Mouse (Mus musculus) lung, postnatal 10 days (tissue): ENCODE data around the gene Atp10b.

Experiments used
- DNase-seq: peaks from one replicate; pipeline ENCODE4 v3.0.0; 2021

The Atp10b gene

DNA sequence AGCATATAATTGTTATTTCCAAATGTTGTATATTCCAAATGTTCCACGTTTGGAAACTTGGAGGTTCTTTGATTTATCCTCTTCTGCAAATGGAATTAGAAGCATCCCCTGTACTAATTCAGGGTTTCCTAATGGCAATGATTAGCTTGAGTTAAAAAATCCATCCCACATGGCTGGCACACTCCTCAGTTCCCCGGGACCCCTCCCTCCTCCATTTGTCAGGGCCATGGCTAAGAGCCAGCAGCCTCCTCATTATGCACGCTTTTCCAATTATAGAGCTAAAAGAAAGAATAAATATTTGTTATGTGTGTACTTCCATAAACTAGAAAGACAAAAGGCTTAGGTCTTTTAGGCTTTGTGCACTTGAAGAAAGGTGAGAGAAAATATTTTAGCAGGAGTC lies 53.9 kb downstream of the Atp10b start:
- no peak for DNase-seq

DNA sequence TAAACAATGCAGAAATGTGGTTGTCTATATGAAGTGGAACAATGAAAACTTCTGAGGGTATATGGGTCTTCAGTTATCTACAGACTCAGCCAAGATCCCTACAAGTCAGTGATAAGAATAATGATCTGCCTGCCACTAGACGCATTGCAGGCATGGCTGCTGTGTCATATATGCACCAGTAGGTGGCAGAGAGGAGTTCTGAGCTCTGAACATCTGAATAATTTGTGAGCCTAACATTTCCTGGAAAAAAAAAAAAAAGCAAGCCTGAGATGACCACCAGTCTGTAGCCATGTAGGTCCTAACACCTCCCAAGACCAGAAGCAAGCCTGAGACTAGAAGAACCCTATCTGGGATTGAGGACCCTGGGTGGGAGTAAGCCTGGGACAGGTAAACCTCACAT lies 63.5 kb downstream of the Atp10b start:
- DNase-seq, result no peak

GRCm38 (mm10) chr11:43213740-43214139 lies 64.1 kb downstream of the Atp10b start:
- DNase-seq, result no peak

DNA sequence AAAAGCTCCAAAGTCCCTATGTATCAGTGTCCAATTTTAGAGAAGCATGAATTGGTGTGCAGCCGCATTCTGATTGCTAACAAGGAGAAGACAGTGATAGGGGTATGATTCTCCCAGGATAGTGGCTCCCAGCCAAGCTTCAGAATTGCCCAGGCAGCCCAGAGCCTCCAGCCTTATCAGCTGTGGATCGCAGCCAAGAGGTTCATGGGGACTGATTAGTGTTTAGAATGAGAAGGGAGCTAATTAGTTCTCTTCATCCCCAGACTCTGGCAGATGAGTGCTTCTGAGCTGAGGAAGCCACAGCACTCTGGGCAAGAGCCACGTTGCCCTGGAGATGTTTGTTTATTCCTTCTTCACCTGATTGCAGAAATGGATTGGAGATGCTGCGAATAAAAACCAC lies 67.3 kb downstream of the Atp10b start:
- DNase-seq, result peak; percentile 55

- no peak for DNase-seq
Observed at GRCm38 (mm10) chr11:43230231-43230630, 80.6 kb downstream of the Atp10b start.

- DNase-seq, result no peak
Observed at GRCm38 (mm10) chr11:43232073-43232472, 82.4 kb downstream of the Atp10b start.

- DNase-seq, result no peak
Observed at GRCm38 (mm10) chr11:43236360-43237039, 86.8 kb downstream of the Atp10b start.

DNA sequence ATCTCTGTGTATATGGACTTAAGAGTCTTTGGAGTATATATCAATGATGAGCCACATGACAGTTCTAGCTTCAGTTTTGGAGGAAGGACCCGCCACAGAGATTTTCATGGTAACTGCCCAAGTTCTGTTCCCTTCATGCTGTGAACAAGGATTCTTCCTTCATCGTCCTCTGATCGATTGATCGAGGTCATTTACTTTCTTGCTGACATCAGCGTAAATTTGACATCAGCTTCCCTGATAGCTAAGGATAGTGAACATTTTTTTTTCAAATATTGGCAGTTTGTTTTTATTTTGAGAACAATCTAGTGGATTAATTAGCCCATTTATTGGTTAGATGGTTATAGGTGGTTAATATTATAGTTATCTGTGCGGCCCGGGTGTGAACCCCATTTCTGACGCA lies 90.1 kb downstream of the Atp10b start:
- DNase-seq, result no peak

GRCm38 (mm10) chr11:43253034-43253433 lies 103.4 kb downstream of the Atp10b start:
- DNase-seq, result no peak

DNA sequence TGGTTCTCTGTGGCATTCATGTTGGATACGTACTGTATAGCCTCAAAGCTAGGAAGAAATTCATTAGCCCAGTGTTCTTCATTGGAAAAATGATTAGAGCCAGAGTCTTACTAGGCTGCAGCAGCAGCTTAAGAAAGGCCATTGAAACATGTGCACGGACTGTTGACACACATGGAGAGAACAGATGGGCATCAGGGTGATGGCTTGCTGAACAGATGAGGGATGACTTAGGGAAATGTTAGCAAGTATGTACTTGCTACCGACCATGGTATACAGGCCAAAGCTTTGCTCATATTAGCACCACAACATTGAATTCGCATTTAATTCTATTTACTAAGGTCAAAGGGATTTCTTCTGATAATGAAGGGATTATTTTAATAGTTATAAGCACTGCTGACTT lies 105.6 kb downstream of the Atp10b start:
- no peak for DNase-seq

- DNase-seq, result no peak
Observed at GRCm38 (mm10) chr11:43257291-43257690, 107.6 kb downstream of the Atp10b start.

DNA sequence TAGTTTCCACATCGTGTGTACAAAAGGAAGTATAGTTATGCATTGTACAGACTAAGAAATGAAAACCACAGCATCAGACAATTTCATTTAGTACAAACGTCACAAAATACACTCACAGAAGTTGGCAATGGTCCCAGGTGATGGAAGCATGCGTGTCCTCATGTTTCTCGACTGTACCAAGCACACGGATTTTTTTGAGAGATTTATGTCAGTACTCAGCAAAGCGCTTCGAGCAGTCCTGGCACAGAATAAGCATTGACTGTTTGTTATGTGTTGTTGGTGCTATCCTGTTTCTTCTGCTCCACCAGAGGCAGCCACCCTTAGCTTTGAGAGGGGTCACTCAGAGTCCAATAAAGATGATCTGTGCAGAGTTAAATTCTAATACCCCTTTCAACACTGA lies 108.1 kb downstream of the Atp10b start:
- peak; percentile 31 for DNase-seq

DNA sequence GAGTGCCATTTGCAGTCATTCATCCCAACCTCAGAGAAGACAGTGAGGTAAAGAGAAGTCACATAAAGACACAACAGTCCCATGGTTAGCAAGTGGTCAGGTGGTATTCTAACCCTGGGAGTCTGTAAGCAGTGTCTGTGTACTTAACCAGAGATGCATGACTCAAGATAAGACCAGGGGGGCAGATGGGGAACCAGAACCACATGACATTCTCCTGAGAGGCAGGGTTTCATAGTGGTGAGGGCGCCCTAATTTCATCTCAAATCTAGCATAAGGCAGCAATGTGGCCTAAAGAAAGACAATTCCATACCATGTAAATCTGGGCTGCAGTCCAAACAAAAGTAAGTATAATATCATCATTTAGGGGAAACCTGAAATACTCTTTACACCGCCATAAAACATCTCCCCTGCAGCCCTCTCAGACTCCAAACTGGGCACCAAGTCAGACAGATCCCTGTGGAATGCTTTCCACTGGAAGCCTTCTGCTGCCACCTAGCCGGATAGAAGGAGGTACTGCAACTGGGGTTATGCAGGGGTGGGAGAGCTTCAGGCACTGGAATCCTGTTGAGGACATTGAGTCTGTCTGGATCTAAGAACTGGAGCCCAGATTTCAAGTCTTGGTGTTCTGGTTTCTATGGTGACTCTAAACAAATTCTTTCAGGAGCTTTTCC lies 114.0 kb downstream of the Atp10b start:
- DNase-seq, result peak; percentile 76

- DNase-seq, result no peak
Observed at GRCm38 (mm10) chr11:43267505-43267904, 117.8 kb downstream of the Atp10b start.

DNA sequence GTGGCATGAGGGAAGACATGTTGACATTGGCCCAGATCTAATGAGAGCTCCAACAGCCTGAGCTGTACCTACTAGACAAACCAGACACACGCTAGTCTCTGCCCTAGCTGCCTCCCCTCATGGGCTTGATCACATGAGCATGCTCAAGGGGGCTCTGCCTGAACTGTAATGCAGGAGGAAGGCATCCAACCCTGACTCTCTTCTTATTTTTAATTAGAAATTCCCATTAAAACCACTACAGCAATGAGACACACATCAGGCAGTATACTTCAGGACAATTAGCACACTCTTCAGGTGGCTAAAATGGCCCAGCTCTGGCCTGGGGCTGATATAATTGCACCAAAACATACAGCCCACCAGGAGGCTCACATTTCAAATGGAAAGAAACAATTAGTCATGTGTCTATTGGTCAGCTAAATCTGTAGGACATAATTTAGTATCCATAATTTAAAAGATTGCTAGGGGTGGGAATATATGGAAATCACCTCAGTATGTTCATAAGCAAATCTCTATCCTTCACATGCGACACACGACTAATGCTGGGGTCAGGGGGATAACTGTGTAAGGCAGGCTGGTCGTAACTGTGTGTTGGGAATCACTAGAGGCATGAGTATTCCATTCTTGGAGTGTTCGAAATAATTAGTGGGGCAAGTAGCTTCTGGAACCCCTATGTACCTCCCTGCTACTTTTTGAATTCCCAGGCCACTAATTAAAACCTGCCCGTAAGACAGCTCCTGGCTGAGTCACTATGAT lies 120.0 kb downstream of the Atp10b start:
- DNase-seq, result no peak

DNA sequence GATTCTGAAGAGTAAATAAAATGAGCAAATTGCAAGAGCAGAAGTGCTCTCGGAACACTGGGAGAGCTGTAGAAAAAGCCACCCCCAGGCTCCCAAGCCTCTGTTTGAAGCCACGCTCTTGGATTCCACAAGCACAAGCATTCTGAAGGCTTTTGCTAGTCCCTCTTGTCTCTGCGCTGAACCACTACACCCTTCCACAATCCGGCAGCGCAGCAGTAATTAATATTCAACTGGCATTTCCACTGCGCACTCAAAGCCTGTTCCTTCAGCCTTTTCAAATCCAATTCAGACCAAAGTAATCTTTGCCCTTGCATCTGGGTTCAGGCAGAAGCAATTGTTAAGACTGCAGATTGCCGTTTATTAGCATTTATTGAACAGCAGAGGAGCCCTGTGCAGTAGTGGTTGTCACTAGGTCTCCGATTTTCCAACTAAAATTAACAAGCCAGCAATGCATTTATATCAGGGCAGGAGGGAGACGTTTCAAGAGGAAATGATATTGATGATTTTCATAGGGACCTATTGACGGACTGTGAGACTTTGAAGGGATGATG lies 120.7 kb downstream of the Atp10b start:
- DNase-seq, result no peak

- no peak for DNase-seq
Observed at GRCm38 (mm10) chr11:43273896-43274295, 124.2 kb downstream of the Atp10b start.

GRCm38 (mm10) chr11:43297584-43297983 lies 147.9 kb downstream of the Atp10b start:
- no peak for DNase-seq

- DNase-seq, result no peak
Observed at GRCm38 (mm10) chr11:43311000-43311399, 161.3 kb downstream of the Atp10b start.
